Mouse (Mus musculus) heart, embryonic 10.5 days (tissue): Measurements from ENCODE around the gene Erbb3. TPM values are rescaled to one million over a fixed set of nuclear protein-coding genes. Genes with fewer than 3 reads are reported as not detected.
"Not testable (repeated sequence)": the region's sequence is repeated elsewhere in the genome, so short reads cannot be mapped to it uniquely, and the experiment has no call there.

Source experiments
- DNase-seq: peaks from one replicate; pipeline ENCODE4 v3.0.0-alpha.2; 2017; ENCODE audit warnings: low spot score
- H3K27ac ChIP-seq: fragments of 300-500 bp; sonication (generic); 2 replicates; pipeline ENCODE4 v1.5.1; 2016; ENCODE audit warnings: mild to moderate bottlenecking
- H3K27me3 ChIP-seq: fragments of 300-500 bp; sonication (generic); 2 replicates; pipeline ENCODE4 v1.6.1; 2016; ENCODE audit warnings: mild to moderate bottlenecking; ENCODE audit not compliant: poor library complexity, insufficient read depth, severe bottlenecking
- H3K36me3 ChIP-seq: fragments of 300-500 bp; sonication (generic); 2 replicates; pipeline ENCODE4 v1.6.1; 2016; ENCODE audit warnings: mild to moderate bottlenecking, moderate library complexity
- H3K4me1 ChIP-seq: fragments of 300-500 bp; sonication (generic); 2 replicates; pipeline ENCODE4 v1.6.1; 2016; ENCODE audit warnings: mild to moderate bottlenecking
- H3K4me3 ChIP-seq: fragments of 300-500 bp; sonication (generic); 2 replicates; pipeline ENCODE4 v1.5.1; 2016; ENCODE audit warnings: mild to moderate bottlenecking, moderate library complexity
- H3K9me3 ChIP-seq: fragments of 300-500 bp; sonication (generic); 2 replicates; pipeline ENCODE4 v1.6.1; 2016; ENCODE audit warnings: mild to moderate bottlenecking, moderate library complexity
- WGBS: fragments of 180-500 bp; shearing (Covaris S2); methylation state at CpG from one replicate; pipeline ENCODE4 v1.1.7; 2016; 5-methylcytosine and 5-hydroxymethylcytosine counted together
- polyA plus RNA-seq: library from polyadenylated mRNA; unstranded; fragments of >200 nt; fragmentation: Nextera tagmentation; extraction: Ambion mirVana; gene quantifications from 2 replicates; pipeline ENCODE4 v1.2.1, GENCODE M21; 2016

Erbb3 gene
- polyA plus RNA-seq, 1 experiment from 2014 or later = 7.4 TPM

GRCm38 (mm10) chr10:128578330-128578729 is 11.1 kb downstream of the Erbb3 start:
- no peak for DNase-seq
- Histone ChIP-seq H3K4me3 (no peak overlapping the region), H3K27me3 (no peaks in the 10 kb centered on the region), H3K36me3 (peaks cover 11% of the 10 kb centered on the region; the same call in 1 of the 2 replicates), H3K27ac (no peak overlapping the region), H3K9me3 (no peaks in the 10 kb centered on the region), H3K4me1 (peaks cover 8% of the 10 kb centered on the region)
- 61% methylated on average over 11 of the region's 11 CpGs for WGBS

- peaks cover 32% of the 10 kb centered on the region for H3K36me3 ChIP-seq
- no peaks in the 10 kb centered on the region for H3K9me3 ChIP-seq
- no peak overlapping the region for H3K4me3 ChIP-seq
- DNase-seq = no peak
- WGBS = 95% methylated on average over 2 of the region's 2 CpGs
- H3K27me3 ChIP-seq = peaks cover 11% of the 10 kb centered on the region; the same call in 1 of the 2 replicates
- H3K27ac ChIP-seq = no peak overlapping the region
- 0 out of 2 replicates have a peak, but pooled peaks cover 3% of the 10 kb centered on the region for H3K4me1 ChIP-seq
Measured at GRCm38 (mm10) chr10:128575063-128575462, 14.4 kb downstream of the Erbb3 start.

GRCm38 (mm10) chr10:128565788-128566531 is 23.5 kb downstream of the Erbb3 start, which contains the start of gene Pa2g4:
Gene Pa2g4 (minus strand): TSS chr10:128565987.
- peaks cover 37% of the 10 kb centered on the region for H3K36me3 ChIP-seq
- H3K4me3 ChIP-seq = peak within 1 kb of the TSS; percentile 87
- H3K27ac ChIP-seq = peak within 1 kb of the TSS; percentile 92
- DNase-seq = peak; percentile 100
- under 1% methylated on average over 58 of the region's 58 CpGs for WGBS
- H3K9me3 ChIP-seq = no peaks in the 10 kb centered on the region
- peaks cover 16% of the 10 kb centered on the region for H3K4me1 ChIP-seq
- 0 out of 2 replicates have a peak, but pooled peaks cover 2% of the 10 kb centered on the region for H3K27me3 ChIP-seq

GRCm38 (mm10) chr10:128565206-128565787 is 24.2 kb downstream of the Erbb3 start:
- H3K36me3 ChIP-seq = peaks cover 41% of the 10 kb centered on the region
- peak overlapping the region; percentile 87 for H3K4me3 ChIP-seq
- peak overlapping the region; percentile 92 for H3K27ac ChIP-seq
- DNase-seq = no peak
- H3K27me3 ChIP-seq = no peaks in the 10 kb centered on the region
- H3K4me1 ChIP-seq = peaks cover 16% of the 10 kb centered on the region
- WGBS = under 1% methylated on average over 46 of the region's 46 CpGs
- H3K9me3 ChIP-seq = no peaks in the 10 kb centered on the region

- no peak for DNase-seq
- Histone ChIP-seq H3K27ac (no peak overlapping the region), H3K4me3 (no peak overlapping the region), H3K4me1 (peaks cover 16% of the 10 kb centered on the region), H3K27me3 (no peaks in the 10 kb centered on the region), H3K9me3 (no peaks in the 10 kb centered on the region), H3K36me3 (peaks cover 55% of the 10 kb centered on the region)
- 87% methylated on average over 6 of the region's 6 CpGs for WGBS
Measured at GRCm38 (mm10) chr10:128563544-128563943, 25.9 kb downstream of the Erbb3 start.

GRCm38 (mm10) chr10:128556963-128557362 is 32.5 kb downstream of the Erbb3 start:
- no peak for DNase-seq
- peaks cover 52% of the 10 kb centered on the region for H3K36me3 ChIP-seq
- no peaks in the 10 kb centered on the region for H3K27me3 ChIP-seq
- H3K9me3 ChIP-seq = no peaks in the 10 kb centered on the region
- H3K4me1 ChIP-seq = no peaks in the 10 kb centered on the region
- no peak overlapping the region for H3K4me3 ChIP-seq
- H3K27ac ChIP-seq = no peak overlapping the region
- WGBS = 85% methylated on average over 6 of the region's 6 CpGs

- Histone ChIP-seq H3K4me1 (no peaks in the 10 kb centered on the region), H3K9me3 (no peaks in the 10 kb centered on the region), H3K4me3 (no peak overlapping the region), H3K27me3 (no peaks in the 10 kb centered on the region), H3K27ac (no peak overlapping the region), H3K36me3 (peaks cover 45% of the 10 kb centered on the region)
- DNase-seq = no peak
Measured at GRCm38 (mm10) chr10:128556286-128556685, 33.2 kb downstream of the Erbb3 start.

- not testable (repeated sequence) for H3K9me3 ChIP-seq, H3K4me1 ChIP-seq, H3K27ac ChIP-seq, DNase-seq, H3K4me3 ChIP-seq, H3K27me3 ChIP-seq
- WGBS = 73% methylated on average over 1 of the region's 1 CpGs
- peaks cover 38% of the 10 kb centered on the region for H3K36me3 ChIP-seq
Measured at GRCm38 (mm10) chr10:128555567-128555966, 33.9 kb downstream of the Erbb3 start.

- H3K9me3 ChIP-seq, H3K4me1 ChIP-seq, DNase-seq, H3K36me3 ChIP-seq, H3K4me3 ChIP-seq, H3K27me3 ChIP-seq: not testable (repeated sequence)
- WGBS = 79% methylated on average over 11 of the region's 11 CpGs
- 0 out of 2 replicates have a peak overlapping the region, but pooled peaks have one; percentile 62 for H3K27ac ChIP-seq
Measured at GRCm38 (mm10) chr10:128550144-128550823, 39.2 kb downstream of the Erbb3 start.

GRCm38 (mm10) chr10:128549682-128550057 is 39.8 kb downstream of the Erbb3 start:
- 66% methylated on average over 6 of the region's 6 CpGs for WGBS
- H3K4me1 ChIP-seq, H3K27me3 ChIP-seq, H3K9me3 ChIP-seq: not testable (repeated sequence)
- Histone ChIP-seq H3K36me3 (peaks cover 11% of the 10 kb centered on the region), H3K27ac (peak overlapping the region; percentile 62; the same call in 1 of the 2 replicates), H3K4me3 (peak overlapping the region; percentile 22; the same call in 1 of the 2 replicates)
- DNase-seq = peak; percentile 78

- peaks cover 4% of the 10 kb centered on the region for H3K4me1 ChIP-seq
- WGBS = under 1% methylated on average over 31 of the region's 31 CpGs
- H3K4me3 ChIP-seq = peak within 1 kb of the TSS; percentile 80
- DNase-seq = peak; percentile 98
- no peaks in the 10 kb centered on the region for H3K27me3 ChIP-seq
- H3K9me3 ChIP-seq = no peaks in the 10 kb centered on the region
- H3K36me3 ChIP-seq = peaks cover 17% of the 10 kb centered on the region
- peak within 1 kb of the TSS; percentile 96 for H3K27ac ChIP-seq
Measured at GRCm38 (mm10) chr10:128548947-128549681, 40.3 kb downstream of the Erbb3 start, which contains the start of gene Rpl41. Gene Rpl41 (minus strand): TSS chr10:128549305.

GRCm38 (mm10) chr10:128548051-128548791 is 41.2 kb downstream of the Erbb3 start:
- WGBS = under 1% methylated on average over 30 of the region's 30 CpGs
- H3K27me3 ChIP-seq, H3K9me3 ChIP-seq: not testable (repeated sequence)
- H3K4me3 ChIP-seq = peak overlapping the region; percentile 80
- peaks cover 13% of the 10 kb centered on the region for H3K4me1 ChIP-seq
- peak; percentile 78 for DNase-seq
- peaks cover 26% of the 10 kb centered on the region for H3K36me3 ChIP-seq
- peak overlapping the region; percentile 96 for H3K27ac ChIP-seq
